ENCODE assay signal across 8 mouse cellular contexts in the genomic region with DNA sequence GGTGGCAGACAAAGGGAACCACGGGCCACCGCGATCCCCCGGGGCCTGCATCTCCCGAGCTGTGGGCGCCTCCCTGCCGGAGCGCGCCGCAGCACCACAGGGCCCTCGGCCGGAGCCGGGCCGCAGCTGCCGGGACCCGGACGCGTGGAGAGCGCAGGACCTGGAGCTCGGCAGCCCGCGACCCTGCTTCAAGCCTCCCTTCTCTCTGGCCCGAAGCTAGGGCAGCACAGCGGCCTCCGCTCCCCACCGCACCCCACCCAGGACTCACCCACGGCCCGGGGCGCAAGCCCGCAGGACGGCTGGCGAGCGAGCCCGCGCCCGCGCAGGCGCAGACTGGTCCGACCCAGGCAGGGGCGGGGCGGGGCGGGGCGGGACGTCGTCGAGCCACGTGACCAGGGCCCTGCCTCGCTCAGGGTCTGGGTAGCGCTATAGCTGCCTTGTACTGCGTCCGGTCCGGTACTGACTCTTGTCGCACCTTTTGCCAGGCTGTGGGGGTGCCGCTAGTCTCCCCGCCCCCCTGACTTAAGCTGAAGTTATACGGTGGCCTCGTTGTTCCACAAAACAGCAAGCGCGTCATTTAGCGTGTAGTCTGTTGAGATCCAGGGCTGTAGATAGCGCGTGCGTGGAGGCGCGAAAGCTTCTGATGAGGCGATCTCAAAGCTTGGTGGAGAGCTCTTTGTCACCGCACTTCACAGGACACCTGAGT. TPM values are rescaled to one million over a fixed set of nuclear protein-coding genes. Genes with fewer than 3 reads are reported as not detected.
DNase-seq lines count a peak whose midpoint lies in the region; ATAC-seq and TF ChIP-seq lines count a peak whose summit lies in the region.

A gene (minus strand): TSS at position 340 of the 706 bp plus-strand sequence.

- in situ Hi-C loops in CH12.LX (cut with MboI; ENCODE audit: low pct_ligation_motif_present, low pct_unique_long_range_greater_than_20kb, low sequenced_read_pairs): loop anchor here (10.0 kb wide), 1 partner anchor 304 kb away; a partner anchor contains a TSS

- no peaks in the 10 kb centered on the region for H3K9me3 ChIP-seq in CH12.LX (replicated peaks; ENCODE audit: low read length)
- H3K9me3 ChIP-seq in forebrain, embryonic 11.5 days (ENCODE audit: control insufficient read depth, low read length): no peaks in the 10 kb centered on the region
- no peaks in the 10 kb centered on the region for H3K9me3 ChIP-seq in heart, embryonic 16.5 days (replicated peaks; ENCODE audit: control insufficient read depth, low read length)
- H3K9me3 ChIP-seq in liver, embryonic 16.5 days (replicated peaks; ENCODE audit: control insufficient read depth, low read length): no peaks in the 10 kb centered on the region
- H3K9me3 ChIP-seq in neural tube, embryonic 13.5 days: no peaks in the 10 kb centered on the region

- no peak for TF ChIP-seq CTCF in CH12.LX (conservative IDR thresholded peaks at IDR 0.05 in 1 of 2, IDR thresholded peaks at IDR 0.05 in 1 of 2; ENCODE audit: low read depth in 2 of 2, low read length in 2 of 2)
- no peak for TF ChIP-seq CTCF in testis, adult 2 months (IDR thresholded peaks at IDR 0.05; ENCODE audit: control insufficient read depth, insufficient read depth, insufficient replicate concordance, low read depth, low read length)

- TF ChIP-seq RAD21 in CH12.LX (IDR thresholded peaks at IDR 0.05; ENCODE audit: low read depth, low read length): no peak

- H3K4me1 ChIP-seq in CH12.LX (ENCODE audit: control insufficient read depth in 1 of 2, insufficient read depth in 2 of 2): peaks cover 9 to 41% of the 10 kb centered on the region in 2 experiments
- peaks cover 13% of the 10 kb centered on the region for H3K4me1 ChIP-seq in forebrain, embryonic 11.5 days (replicated peaks; ENCODE audit: control insufficient read depth, insufficient read depth, low read length)
- H3K4me1 ChIP-seq in heart, embryonic 16.5 days (ENCODE audit: control insufficient read depth, insufficient read depth, low read length): peaks cover 32% of the 10 kb centered on the region
- H3K4me1 ChIP-seq in liver, embryonic 16.5 days (ENCODE audit: control insufficient read depth, low read depth, low read length): peaks cover 44% of the 10 kb centered on the region
- peaks cover 36% of the 10 kb centered on the region for H3K4me1 ChIP-seq in neural tube, embryonic 13.5 days (replicated peaks)
- peaks cover 5% of the 10 kb centered on the region for H3K4me1 ChIP-seq in testis, adult 2 months (ENCODE audit: control insufficient read depth, insufficient read depth, low read length)

- DNase-seq in CH12.LX (ENCODE audit: extremely low read depth): peak; percentile 96
- DNase-seq in c-Kit-positive CD71-positive TER-119-negative erythroid progenitor cells, embryonic 14.5 days (ENCODE audit: low read depth): peak; percentile 89
- DNase-seq in forebrain, embryonic 11.5 days (ENCODE audit: low spot score): peak; percentile 95
- peak; percentile 85 to 93 for DNase-seq in kidney, postnatal 4 days

- peak within 1 kb of the TSS; percentile 94 for H3K4me2 ChIP-seq in CH12.LX (ENCODE audit: insufficient read depth, low read depth, poor library complexity, severe bottlenecking)
- H3K4me2 ChIP-seq in forebrain, embryonic 11.5 days (ENCODE audit: low read depth, low read length, severe bottlenecking): peak within 1 kb of the TSS; percentile 61
- peak within 1 kb of the TSS; percentile 81 for H3K4me2 ChIP-seq in heart, embryonic 16.5 days (ENCODE audit: low read depth, low read length)
- peak within 1 kb of the TSS; percentile 98 for H3K4me2 ChIP-seq in liver, embryonic 16.5 days (ENCODE audit: low read depth, low read length)
- H3K4me2 ChIP-seq in neural tube, embryonic 13.5 days: peak within 1 kb of the TSS; percentile 93

- peak within 1 kb of the TSS; percentile 58 to 95 (median 93) for H3K4me3 ChIP-seq in CH12.LX (replicated peaks in 1 of 3; ENCODE audit: low read depth in 2 of 3, low read length in 2 of 3, poor library complexity in 1 of 3)
- H3K4me3 ChIP-seq in forebrain, embryonic 11.5 days (ENCODE audit: low read depth, low read length): peak within 1 kb of the TSS; percentile 96
- H3K4me3 ChIP-seq in heart, embryonic 16.5 days (ENCODE audit: low read length): peak within 1 kb of the TSS; percentile 93
- peak within 1 kb of the TSS; percentile 85 for H3K4me3 ChIP-seq in liver, embryonic 16.5 days (ENCODE audit: low read depth, low read length)
- H3K4me3 ChIP-seq in neural tube, embryonic 13.5 days: peak within 1 kb of the TSS; percentile 97
- peak within 1 kb of the TSS; percentile 87 for H3K4me3 ChIP-seq in testis, adult 2 months (ENCODE audit: control insufficient read depth, low read depth, low read length)

- H3K9ac ChIP-seq in CH12.LX (ENCODE audit: insufficient read depth, low read depth): peak within 1 kb of the TSS; percentile 99
- H3K9ac ChIP-seq in forebrain, embryonic 11.5 days (ENCODE audit: low read length): peak within 1 kb of the TSS; percentile 97
- peak within 1 kb of the TSS; percentile 97 for H3K9ac ChIP-seq in heart, embryonic 16.5 days (ENCODE audit: low read length)
- H3K9ac ChIP-seq in liver, embryonic 16.5 days (ENCODE audit: low read depth, low read length): peak within 1 kb of the TSS; percentile 99
- peak within 1 kb of the TSS; percentile 99 for H3K9ac ChIP-seq in neural tube, embryonic 13.5 days

- H3K27me3 ChIP-seq in CH12.LX (replicated peaks): no peaks in the 10 kb centered on the region
- H3K27me3 ChIP-seq in forebrain, embryonic 11.5 days (ENCODE audit: control insufficient read depth, insufficient read depth, low read length): no peaks in the 10 kb centered on the region
- H3K27me3 ChIP-seq in heart, embryonic 16.5 days (ENCODE audit: control insufficient read depth, insufficient read depth, low read length): no peaks in the 10 kb centered on the region
- peaks cover 18% of the 10 kb centered on the region for H3K27me3 ChIP-seq in liver, embryonic 16.5 days (ENCODE audit: control insufficient read depth, insufficient read depth, low read depth, low read length)
- H3K27me3 ChIP-seq in neural tube, embryonic 13.5 days: no peaks in the 10 kb centered on the region
- no peaks in the 10 kb centered on the region for H3K27me3 ChIP-seq in testis, adult 2 months (ENCODE audit: control insufficient read depth, insufficient read depth, low read length)

- peak; percentile 91 for TF ChIP-seq POLR2A in CH12.LX (IDR thresholded peaks at IDR 0.05; ENCODE audit: low read depth, low read length)
- TF ChIP-seq POLR2A in testis, adult 2 months (IDR thresholded peaks at IDR 0.05; ENCODE audit: control insufficient read depth, low read depth, low read length): peak; percentile 83

- WGBS in forebrain, embryonic 11.5 days: under 1% methylated on average over 66 of the region's 67 CpGs
- WGBS in heart, embryonic 16.5 days: under 1% methylated on average over 60 of the region's 67 CpGs
- under 1% methylated on average over 63 of the region's 67 CpGs for WGBS in liver, embryonic 16.5 days (ENCODE audit: insufficient replicate concordance)
- WGBS in neural tube, embryonic 13.5 days: under 1% methylated on average over 63 of the region's 67 CpGs

- H3K36me3 ChIP-seq in CH12.LX (replicated peaks in 1 of 2; ENCODE audit: control insufficient read depth in 1 of 2, insufficient read depth in 1 of 2, low read length in 1 of 2): peaks cover 7 to 18% of the 10 kb centered on the region in 2 experiments
- H3K36me3 ChIP-seq in forebrain, embryonic 11.5 days (ENCODE audit: control insufficient read depth, insufficient read depth, low read length): 0 out of 2 replicates have a peak, but pooled peaks cover under 1% of the 10 kb centered on the region
- H3K36me3 ChIP-seq in heart, embryonic 16.5 days (ENCODE audit: control insufficient read depth, insufficient read depth): peaks cover 5% of the 10 kb centered on the region; the same call in 1 of the 2 replicates
- peaks cover 8% of the 10 kb centered on the region for H3K36me3 ChIP-seq in liver, embryonic 16.5 days (ENCODE audit: control insufficient read depth, insufficient read depth)
- peaks cover 11% of the 10 kb centered on the region for H3K36me3 ChIP-seq in neural tube, embryonic 13.5 days
- H3K36me3 ChIP-seq in testis, adult 2 months (ENCODE audit: control insufficient read depth, insufficient read depth, low read length): no peaks in the 10 kb centered on the region

- peak within 1 kb of the TSS; percentile 84 for H3K27ac ChIP-seq in CH12.LX (ENCODE audit: insufficient read depth, low read depth)
- peak within 1 kb of the TSS; percentile 87 for H3K27ac ChIP-seq in forebrain, embryonic 11.5 days (ENCODE audit: low read depth, low read length)
- H3K27ac ChIP-seq in heart, embryonic 16.5 days (ENCODE audit: low read length): peak within 1 kb of the TSS; percentile 93
- peak within 1 kb of the TSS; percentile 97 for H3K27ac ChIP-seq in liver, embryonic 16.5 days (ENCODE audit: low read length)
- H3K27ac ChIP-seq in neural tube, embryonic 13.5 days (replicated peaks): peak within 1 kb of the TSS; percentile 95
- peak within 1 kb of the TSS; percentile 80 for H3K27ac ChIP-seq in testis, adult 2 months (ENCODE audit: control insufficient read depth, insufficient read depth, low read depth, low read length)

- TF ChIP-seq EP300 in CH12.LX (IDR thresholded peaks at IDR 0.05; ENCODE audit: low read length): no peak

- ATAC-seq in forebrain, embryonic 11.5 days (replicated peaks; ENCODE audit: low FRiP score): peak; percentile 97
- ATAC-seq in heart, embryonic 16.5 days (replicated peaks; ENCODE audit: extremely low read depth, insufficient read depth, low FRiP score): peak; percentile 97
- ATAC-seq in liver, embryonic 16.5 days (ENCODE audit: low read depth): peak; percentile 87
- ATAC-seq in neural tube, embryonic 13.5 days (ENCODE audit: low read depth): peak; percentile 98

- dilution Hi-C loops in CH12.LX (cut with MboI; ENCODE audit: extremely low pct_ligation_motif_present, extremely low pct_unique_long_range_greater_than_20kb, low sequenced_read_pairs): no loop called here

- H3K79me2 ChIP-seq in CH12.LX (replicated peaks; ENCODE audit: control insufficient read depth, extremely low read depth, insufficient read depth, poor library complexity, severe bottlenecking): peaks cover 27% of the 10 kb centered on the region

TF ChIP-seq in CH12.LX, 34 proteins besides CTCF, POLR2A, EP300 and RAD21 (continues in another document):
- TF ChIP-seq MAZ (IDR thresholded peaks at IDR 0.05; ENCODE audit: low read depth, low read length) (peak; percentile 82), USF2 (conservative IDR thresholded peaks at IDR 0.05; ENCODE audit: low read depth, low read length) (peak; percentile 75), TCF12 (IDR thresholded peaks at IDR 0.05; ENCODE audit: low read depth, low read length) (peak; percentile 73)

RNA-seq across cellular contexts. Expression of the gene that starts here (rescaled TPM):
- total RNA-seq in CH12.LX (2012; rRNA removed): 30.3 and 44.4 TPM in 2 replicates
- total RNA-seq in CH12.LX (2014; rRNA removed): 37.1 and 44.7 TPM in 2 replicates
- polyA plus RNA-seq in CH12.LX (2012; ENCODE audit: insufficient read length, low read depth): 26.3 and 27.6 TPM in 2 replicates
- 79.4 and 87.0 TPM in 2 replicates for polyA plus RNA-seq in forebrain, embryonic 11.5 days (2014; fragmentation: Nextera tagmentation; extraction: Ambion mirVana)
- polyA plus RNA-seq in heart, embryonic 16.5 days (2015; fragmentation: Nextera tagmentation; extraction: Ambion mirVana): 71.5 and 75.9 TPM in 2 replicates
- 76.1 and 79.3 TPM in 2 replicates for polyA plus RNA-seq in liver, embryonic 16.5 days (2015; fragmentation: Nextera tagmentation; extraction: Ambion mirVana)
- 69.4 and 77.5 TPM in 2 replicates for polyA plus RNA-seq in neural tube, embryonic 13.5 days (2015; fragmentation: Nextera tagmentation; extraction: Ambion mirVana)
- polyA plus RNA-seq in testis, adult 2 months (2012; rRNA removed): 12.6 TPM in 2 replicates

Comparison
In these comparisons a context has a peak if more than half of its experiments do, and no peak if none do; other contexts are left out.
1. Peak in every context shown above with its lines: DNase-seq, ATAC-seq, H3K4me3 ChIP-seq and H3K27ac ChIP-seq.